Mouse (Mus musculus) limb, embryonic 14.5 days (tissue): ENCODE results near the gene Pink1. TPM values are rescaled to one million over a fixed set of nuclear protein-coding genes. Genes with fewer than 3 reads are reported as not detected.

Source experiments
- ATAC-seq: fragments of 200-750 bp; cut with Nextera tagmentation; 2 replicates; pipeline ENCODE4 v1.8.0; 2017; ENCODE audit warnings: low read depth, moderate number of reproducible peaks, moderate TSS enrichment; ENCODE audit not compliant: low FRiP score
- DNase-seq: peaks from one replicate; pipeline ENCODE4 v3.0.0-alpha.2; 2015; ENCODE audit warnings: low spot score
- H3K27ac ChIP-seq: fragments of 300-500 bp; sonication (generic); replicated peaks from 2 replicates; pipeline ENCODE4 v1.5.1; 2014; ENCODE audit warnings: low read depth, mild to moderate bottlenecking, low read length, moderate library complexity, mixed read lengths
- H3K27me3 ChIP-seq: fragments of 300-500 bp; sonication (generic); 2 replicates; pipeline ENCODE4 v1.6.1; 2014; ENCODE audit warnings: low read length, mixed read lengths; ENCODE audit not compliant: control insufficient read depth, insufficient read depth
- H3K36me3 ChIP-seq: fragments of 300-500 bp; sonication (generic); 2 replicates; pipeline ENCODE4 v1.6.1; 2014; ENCODE audit warnings: mild to moderate bottlenecking, low read length, moderate library complexity, mixed read lengths; ENCODE audit not compliant: control insufficient read depth, insufficient read depth
- H3K4me1 ChIP-seq: fragments of 300-500 bp; sonication (generic); 2 replicates; pipeline ENCODE4 v1.6.1; 2014; ENCODE audit warnings: antibody characterized with exemption, low read length, mixed read lengths; ENCODE audit not compliant: control insufficient read depth, insufficient read depth
- H3K4me2 ChIP-seq: fragments of 300-500 bp; sonication (generic); replicated peaks from 2 replicates; pipeline ENCODE4 v1.6.1; 2014; ENCODE audit warnings: low read depth, mild to moderate bottlenecking, low read length, moderate library complexity; ENCODE audit not compliant: severe bottlenecking
- H3K4me3 ChIP-seq: fragments of 300-500 bp; sonication (generic); replicated peaks from 2 replicates; pipeline ENCODE4 v1.5.1; 2014; ENCODE audit warnings: low read length
- H3K9ac ChIP-seq: fragments of 300-500 bp; sonication (generic); 2 replicates; pipeline ENCODE4 v1.6.1; 2014; ENCODE audit warnings: mild to moderate bottlenecking, low read depth, low read length, moderate library complexity; ENCODE audit not compliant: severe bottlenecking
- H3K9me3 ChIP-seq: fragments of 300-500 bp; sonication (generic); 2 replicates; pipeline ENCODE4 v1.6.1; 2016; ENCODE audit warnings: low read length; ENCODE audit not compliant: control insufficient read depth
- POLR2A ChIP-seq: fragments of 200-500 bp; IDR thresholded peaks from 2 replicates; pipeline ENCODE4 v1.8.0; 2012; ENCODE audit warnings: inconsistent platforms, mild to moderate bottlenecking, moderate library complexity, borderline replicate concordance; ENCODE audit not compliant: insufficient read depth, insufficient read length; ENCODE audit errors: extremely low read depth
- WGBS: fragments of 180-500 bp; shearing (Covaris S2); extraction: QIAGEN DNeasy Blood & Tissue Kit; methylation state at CpG from one replicate; pipeline ENCODE4 v1.1.7; 2014; 5-methylcytosine and 5-hydroxymethylcytosine counted together
- polyA plus RNA-seq, 2 experiments: library from polyadenylated mRNA; depleted of rRNA in 1 of 2; stranded (reverse) in 1 of 2; unstranded in 1 of 2; fragments of >200 nt; fragmentation: Nextera tagmentation in 1 of 2; extraction: Ambion mirVana in 1 of 2; gene quantifications; 2 replicates each; pipeline versions ENCODE4 v1.2.1 to v1.2.3; 2012 to 2014

Gene Pink1
- polyA plus RNA-seq, 2 experiments: 35.5 to 44.0 TPM

DNA sequence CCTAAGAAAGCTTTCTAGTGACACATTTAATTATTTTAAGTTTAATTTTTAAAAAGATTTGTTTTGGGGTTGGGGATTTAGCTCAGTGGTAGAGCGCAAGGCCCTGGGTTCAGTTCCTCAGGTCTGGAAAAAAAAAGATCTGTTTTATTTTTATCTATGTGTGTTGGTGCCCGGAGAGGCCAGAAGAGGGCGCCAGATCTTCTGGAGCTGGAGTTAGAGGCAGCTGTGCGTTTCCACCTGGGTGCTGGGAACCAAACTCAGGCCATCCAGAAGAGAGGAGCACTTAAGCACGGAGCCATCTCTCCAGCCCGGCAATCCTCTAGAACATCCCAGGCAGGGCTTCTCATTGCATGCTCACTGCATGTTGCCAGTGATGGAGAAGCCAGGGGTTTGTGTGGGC is 9.7 kb downstream of the Pink1 start:
- peaks cover 61% of the 10 kb centered on the region for H3K36me3 ChIP-seq
- no peak overlapping the region for H3K4me2 ChIP-seq
- H3K9me3 ChIP-seq: no peaks in the 10 kb centered on the region
- no peaks in the 10 kb centered on the region for H3K27me3 ChIP-seq
- H3K27ac ChIP-seq: no peak overlapping the region
- H3K4me3 ChIP-seq: no peak overlapping the region
- H3K9ac ChIP-seq: no peak overlapping the region
- H3K4me1 ChIP-seq: no peaks in the 10 kb centered on the region
- WGBS: 93% methylated on average over 6 of the region's 6 CpGs
- no peak for ATAC-seq
- TF ChIP-seq POLR2A: no peak
- DNase-seq: no peak

DNA sequence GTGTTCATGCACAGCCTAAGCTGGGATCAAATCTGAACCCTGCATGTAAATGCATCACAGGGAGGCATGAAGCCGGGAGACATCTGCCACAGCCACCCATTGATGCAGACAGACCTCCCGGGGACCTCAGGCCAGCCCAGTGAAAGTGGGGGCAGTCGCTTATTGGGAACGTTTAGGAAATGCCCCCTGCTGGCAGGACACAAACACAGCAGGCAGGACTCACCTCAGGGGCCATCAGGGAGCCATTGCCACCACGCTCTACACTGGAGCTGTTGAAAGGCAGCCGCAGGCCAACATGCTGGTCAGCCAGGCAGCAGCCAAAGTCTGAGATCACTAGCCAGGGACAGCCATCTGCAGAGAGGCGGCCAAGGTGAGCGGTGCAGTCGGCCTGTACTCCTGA is 10.3 kb downstream of the Pink1 start:
- Histone ChIP-seq H3K4me3 (no peak overlapping the region), H3K9me3 (no peaks in the 10 kb centered on the region), H3K4me1 (no peaks in the 10 kb centered on the region), H3K36me3 (peaks cover 66% of the 10 kb centered on the region), H3K27me3 (no peaks in the 10 kb centered on the region), H3K27ac (no peak overlapping the region), H3K4me2 (no peak overlapping the region), H3K9ac (no peak overlapping the region)
- ATAC-seq: no peak
- TF ChIP-seq POLR2A: no peak
- WGBS: 77% methylated on average over 9 of the region's 9 CpGs
- no peak for DNase-seq

DNA sequence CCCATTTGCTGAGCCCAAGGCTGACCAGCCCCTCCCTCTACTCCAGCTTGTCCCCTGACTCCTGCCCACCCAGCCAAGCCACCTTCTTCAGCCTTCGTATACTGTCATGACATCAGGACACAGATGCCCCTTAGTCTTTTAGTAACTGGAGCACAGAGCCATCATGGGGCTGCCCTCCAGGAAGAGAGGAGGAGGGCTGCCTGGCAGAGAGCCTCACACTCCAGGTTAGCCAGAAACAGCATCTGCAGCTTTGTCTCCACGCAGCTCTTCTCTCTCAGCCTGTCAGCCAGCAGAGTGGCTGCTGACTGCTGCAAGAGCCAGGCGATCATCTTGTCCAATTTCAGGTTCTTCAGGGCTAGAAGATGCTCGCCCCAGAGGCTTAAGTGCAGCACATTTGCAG is 12.3 kb downstream of the Pink1 start:
- Histone ChIP-seq H3K9me3 (no peaks in the 10 kb centered on the region), H3K27ac (no peak overlapping the region), H3K27me3 (no peaks in the 10 kb centered on the region), H3K36me3 (peaks cover 80% of the 10 kb centered on the region), H3K4me3 (no peak overlapping the region), H3K4me1 (no peaks in the 10 kb centered on the region), H3K4me2 (no peak overlapping the region), H3K9ac (no peak overlapping the region)
- DNase-seq (no peak), ATAC-seq (no peak)
- no peak for TF ChIP-seq POLR2A
- 93% methylated on average over 4 of the region's 4 CpGs for WGBS

DNA sequence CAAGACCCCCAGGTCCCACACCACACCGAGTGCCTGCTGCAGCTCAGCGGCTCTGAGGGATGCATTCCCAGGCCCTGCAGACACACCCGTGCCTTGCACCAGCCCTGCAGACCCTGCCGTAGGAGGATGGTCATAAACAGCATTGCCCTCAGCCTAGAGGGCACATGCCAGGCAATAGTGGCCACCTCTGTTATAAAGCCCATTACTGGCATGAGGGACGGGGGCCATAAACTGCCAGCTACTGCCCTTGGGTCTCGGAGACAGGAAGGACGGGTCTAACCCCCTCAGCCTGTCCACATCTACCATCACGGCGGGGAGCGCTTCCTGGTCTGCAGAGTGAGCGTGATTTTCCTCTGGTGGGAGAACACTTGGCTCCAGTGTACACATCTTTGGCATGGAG is 13.1 kb downstream of the Pink1 start:
- Histone ChIP-seq H3K4me3 (no peak overlapping the region), H3K36me3 (peaks cover 81% of the 10 kb centered on the region), H3K4me2 (no peak overlapping the region), H3K9ac (no peak overlapping the region), H3K4me1 (no peaks in the 10 kb centered on the region), H3K27ac (no peak overlapping the region), H3K27me3 (no peaks in the 10 kb centered on the region), H3K9me3 (no peaks in the 10 kb centered on the region)
- TF ChIP-seq POLR2A: no peak
- 87% methylated on average over 11 of the region's 11 CpGs for WGBS
- ATAC-seq: no peak
- no peak for DNase-seq

DNA sequence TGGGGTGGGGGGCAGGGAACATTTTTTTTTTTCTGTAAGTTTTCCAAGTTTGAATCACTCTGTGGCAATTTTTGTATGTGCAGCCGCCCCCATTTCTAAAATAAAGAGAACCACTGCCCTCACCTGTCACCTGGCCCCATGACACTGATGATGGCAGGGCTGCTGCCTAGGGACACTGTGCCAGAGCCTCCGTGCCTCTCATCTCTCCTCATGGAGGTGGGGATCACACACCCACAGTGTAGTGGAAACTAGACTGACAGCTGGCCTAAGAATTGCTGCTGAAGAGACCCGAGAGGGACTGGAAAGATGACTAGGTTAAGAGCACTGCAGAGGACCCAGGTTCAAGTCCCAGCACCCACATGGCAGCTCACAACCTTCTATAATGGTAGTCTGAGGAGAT is 14.0 kb downstream of the Pink1 start:
- Histone ChIP-seq H3K27me3 (no peaks in the 10 kb centered on the region), H3K4me1 (no peaks in the 10 kb centered on the region), H3K27ac (no peak overlapping the region), H3K36me3 (peaks cover 82% of the 10 kb centered on the region), H3K4me3 (no peak overlapping the region), H3K4me2 (no peak overlapping the region), H3K9ac (no peak overlapping the region), H3K9me3 (no peaks in the 10 kb centered on the region)
- WGBS: 91% methylated on average over 3 of the region's 3 CpGs
- no peak for TF ChIP-seq POLR2A
- no peak for ATAC-seq
- DNase-seq: no peak

DNA sequence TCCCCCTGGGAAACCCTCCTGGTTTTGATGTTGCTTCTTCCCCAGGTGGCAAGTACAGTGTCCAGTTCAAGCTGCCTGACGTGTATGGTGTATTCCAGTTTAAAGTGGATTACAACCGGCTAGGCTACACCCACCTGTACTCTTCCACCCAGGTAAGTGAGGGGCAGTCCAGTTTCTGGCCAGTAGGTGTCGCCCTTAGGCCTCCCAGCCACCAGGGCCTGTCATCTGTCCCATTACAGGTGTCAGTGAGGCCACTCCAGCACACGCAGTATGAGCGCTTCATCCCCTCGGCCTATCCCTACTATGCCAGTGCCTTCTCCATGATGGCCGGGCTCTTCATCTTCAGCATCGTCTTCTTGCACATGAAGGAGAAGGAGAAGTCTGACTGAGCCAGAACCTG is 14.5 kb downstream of the Pink1 start:
- ATAC-seq (no peak), DNase-seq (no peak)
- Histone ChIP-seq H3K9ac (no peak overlapping the region), H3K27me3 (no peaks in the 10 kb centered on the region), H3K4me3 (no peak overlapping the region), H3K4me1 (no peaks in the 10 kb centered on the region), H3K4me2 (no peak overlapping the region), H3K9me3 (no peaks in the 10 kb centered on the region), H3K36me3 (peaks cover 79% of the 10 kb centered on the region), H3K27ac (no peak overlapping the region)
- no peak for TF ChIP-seq POLR2A
- 60% methylated on average over 8 of the region's 8 CpGs for WGBS
